In the genomic region with DNA sequence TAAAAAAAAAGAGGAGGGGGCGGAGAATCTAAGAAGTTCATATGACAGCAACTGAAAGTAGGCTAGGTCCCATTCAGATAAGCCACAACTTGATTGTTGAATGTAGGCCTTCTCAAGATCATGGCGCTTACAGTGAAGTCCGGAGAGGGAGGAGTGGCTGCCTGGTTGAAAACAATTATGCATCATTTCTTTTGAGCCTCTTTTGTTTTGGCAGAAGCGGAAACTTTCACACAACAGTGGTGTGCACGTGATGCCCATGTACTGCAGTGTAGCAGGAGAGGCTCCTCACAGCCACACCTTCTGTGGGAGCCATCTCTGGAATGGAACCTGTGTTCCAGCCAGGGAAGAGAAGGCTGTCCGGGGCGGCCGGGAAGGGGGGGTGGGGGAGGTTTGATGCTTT, we compare ENCODE assay signal across 28 mouse cellular contexts.
A peak's percentile ranks its signal among the peaks of the same experiment; 100 is the strongest.
DNase-seq lines count a peak whose midpoint lies in the region; ATAC-seq and TF ChIP-seq lines count a peak whose summit lies in the region.
"Had no signal": no experiment of that assay in that cellular context is flagged by ENCODE, and none has a peak within 500 bp of the region (broad histone marks: within the 10 kb centered on the region; RNA-seq: fewer than 3 reads in every experiment).

No protein-coding gene starts in this region.

- no peak for ATAC-seq in intestine, embryonic 14.5 days (replicated peaks; ENCODE audit: low FRiP score, low TSS enrichment, low read depth)
- no peak for ATAC-seq in intestine, postnatal 0 days
- ATAC-seq: forebrain, embryonic 15.5 days; hindbrain, postnatal 0 days; intestine, embryonic 15.5 days had no signal

- no peak overlapping the region for H3K27ac ChIP-seq in intestine, embryonic 14.5 days (ENCODE audit: low read depth)
- H3K27ac ChIP-seq in intestine, postnatal 0 days (ENCODE audit: low read depth, low read length): no peak overlapping the region
- H3K27ac ChIP-seq in limb, embryonic 10.5 days: no peak overlapping the region
- H3K27ac ChIP-seq: embryonic facial prominence, embryonic 13.5 days; forebrain, embryonic 12.5 days; forebrain, embryonic 15.5 days; gastrocnemius, adult 2 months; heart, embryonic 15.5 days; hindbrain, embryonic 10.5 days; hindbrain, embryonic 14.5 days; hindbrain, postnatal 0 days; intestine, embryonic 15.5 days had no signal

- H3K36me3 ChIP-seq in intestine, embryonic 14.5 days (ENCODE audit: control insufficient read depth, insufficient read depth, low read length): no peaks in the 10 kb centered on the region
- no peaks in the 10 kb centered on the region for H3K36me3 ChIP-seq in intestine, postnatal 0 days (ENCODE audit: control insufficient read depth, insufficient read depth)
- no peaks in the 10 kb centered on the region for H3K36me3 ChIP-seq in limb, embryonic 10.5 days
- H3K36me3 ChIP-seq: embryonic facial prominence, embryonic 13.5 days; forebrain, embryonic 12.5 days; forebrain, embryonic 15.5 days; heart, embryonic 12.5 days; heart, embryonic 15.5 days; hindbrain, embryonic 10.5 days; intestine, embryonic 15.5 days had no signal

- WGBS in intestine, embryonic 14.5 days: 95% methylated on average over 8 of the region's 8 CpGs
- WGBS in intestine, postnatal 0 days: 87% methylated on average over 8 of the region's 8 CpGs
- 90% methylated on average over 8 of the region's 8 CpGs for WGBS in limb, embryonic 10.5 days

- H3K9me3 ChIP-seq in intestine, embryonic 14.5 days (ENCODE audit: control insufficient read depth, low read length): no peaks in the 10 kb centered on the region
- no peaks in the 10 kb centered on the region for H3K9me3 ChIP-seq in intestine, postnatal 0 days (ENCODE audit: control insufficient read depth)
- H3K9me3 ChIP-seq in limb, embryonic 10.5 days (replicated peaks): no peaks in the 10 kb centered on the region
- H3K9me3 ChIP-seq: embryonic facial prominence, embryonic 13.5 days; forebrain, embryonic 12.5 days; forebrain, embryonic 15.5 days; heart, embryonic 12.5 days; heart, embryonic 15.5 days; hindbrain, embryonic 10.5 days; intestine, embryonic 15.5 days had no signal

- H3K4me3 ChIP-seq in intestine, embryonic 14.5 days (ENCODE audit: low read depth, low read length): no peak overlapping the region
- H3K4me3 ChIP-seq in intestine, postnatal 0 days (ENCODE audit: low read depth, low read length): no peak overlapping the region
- H3K4me3 ChIP-seq in limb, embryonic 10.5 days: no peak overlapping the region
- H3K4me3 ChIP-seq: embryonic facial prominence, embryonic 13.5 days; erythroblast, embryonic 14.5 days; forebrain, embryonic 12.5 days; forebrain, embryonic 15.5 days; gastrocnemius, adult 2 months; heart, embryonic 12.5 days; heart, embryonic 15.5 days; hindbrain, embryonic 10.5 days; intestine, embryonic 15.5 days had no signal

- peak; percentile 41 for DNase-seq in intestine, embryonic 14.5 days (ENCODE audit: low spot score)
- DNase-seq in R1 (ENCODE audit: low read depth, low spot score): peak; percentile 11
- DNase-seq in limb, embryonic 10.5 days (ENCODE audit: low spot score): peak; percentile 20
- no peak for DNase-seq in layer of hippocampus, adult 18-20 months (ENCODE audit: low spot score in 2 of 2)
- DNase-seq in layer of hippocampus, postnatal 36 days: no peak
- no peak for DNase-seq in adrenal gland, postnatal 36 days
- DNase-seq: adrenal gland, postnatal 10 days; cerebellum, adult 11 months; cerebellum, adult 2 months; cerebellum, adult 9-11 months; cerebellum, postnatal 25 days; gastrocnemius, adult 2 months; gastrocnemius, postnatal 25 days; heart, adult 18-20 months; heart, postnatal 10 days; heart, postnatal 36 days; kidney, adult 18-20 months had no signal

- TF ChIP-seq CTCF in intestine, postnatal 0 days (IDR thresholded peaks at IDR 0.05; ENCODE audit: low read depth): no peak

- peaks cover 3% of the 10 kb centered on the region; the same call in 1 of the 2 replicates for H3K4me1 ChIP-seq in intestine, embryonic 14.5 days (replicated peaks; ENCODE audit: control insufficient read depth, insufficient read depth, low read length)
- no peaks in the 10 kb centered on the region for H3K4me1 ChIP-seq in intestine, postnatal 0 days (replicated peaks; ENCODE audit: control insufficient read depth, insufficient read depth, low read length)
- peaks cover 16% of the 10 kb centered on the region for H3K4me1 ChIP-seq in limb, embryonic 10.5 days
- H3K4me1 ChIP-seq: embryonic facial prominence, embryonic 13.5 days; forebrain, embryonic 15.5 days had no signal

- H3K9ac ChIP-seq in intestine, embryonic 14.5 days (ENCODE audit: low read length): no peak overlapping the region
- no peak overlapping the region for H3K9ac ChIP-seq in intestine, postnatal 0 days (ENCODE audit: low read depth, low read length)
- H3K9ac ChIP-seq: embryonic facial prominence, embryonic 13.5 days; forebrain, embryonic 12.5 days; forebrain, embryonic 15.5 days; heart, embryonic 12.5 days; heart, embryonic 15.5 days; hindbrain, embryonic 14.5 days; intestine, embryonic 15.5 days had no signal

- H3K27me3 ChIP-seq in intestine, embryonic 14.5 days (replicated peaks; ENCODE audit: control insufficient read depth, insufficient read depth, low read length): no peaks in the 10 kb centered on the region
- no peaks in the 10 kb centered on the region for H3K27me3 ChIP-seq in intestine, postnatal 0 days (replicated peaks; ENCODE audit: control insufficient read depth, insufficient read depth, low read length)
- 0 out of 2 replicates have a peak, but pooled peaks cover 5% of the 10 kb centered on the region for H3K27me3 ChIP-seq in limb, embryonic 10.5 days (ENCODE audit: low read depth, poor library complexity, severe bottlenecking)
- H3K27me3 ChIP-seq: embryonic facial prominence, embryonic 13.5 days; forebrain, embryonic 12.5 days; forebrain, embryonic 15.5 days; heart, embryonic 12.5 days; heart, embryonic 15.5 days; intestine, embryonic 15.5 days had no signal

- no peak overlapping the region for H3K4me2 ChIP-seq in intestine, embryonic 14.5 days (ENCODE audit: low read length)
- H3K4me2 ChIP-seq in intestine, postnatal 0 days (replicated peaks; ENCODE audit: low read depth): no peak overlapping the region
- H3K4me2 ChIP-seq: embryonic facial prominence, embryonic 13.5 days; forebrain, embryonic 12.5 days; forebrain, embryonic 15.5 days; heart, embryonic 12.5 days; heart, embryonic 15.5 days; hindbrain, embryonic 14.5 days; intestine, embryonic 15.5 days had no signal

Comparison
In these comparisons a context has a peak if more than half of its experiments do, and no peak if none do; other contexts are left out.
1. DNase-seq: peak in intestine, embryonic 14.5 days (single experiment), R1 (single experiment) and limb, embryonic 10.5 days (single experiment); none in layer of hippocampus, adult 18-20 months (0 of 2), layer of hippocampus, postnatal 36 days (0 of 2) and adrenal gland, postnatal 36 days (0 of 2).